8 mouse cellular contexts compared by ENCODE assay signal in genomic region chr15:3201912-3202653, GRCm38 (mm10).
DNase-seq lines count a peak whose midpoint lies in the region; ATAC-seq lines count a peak whose summit lies in the region.

No protein-coding gene starts in this region.

- DNase-seq in heart, adult 18-20 months: peak; percentile 59 to 67
- DNase-seq in heart, adult 11 months: no peak
- peak; percentile 29 for DNase-seq in WW6 (ENCODE audit: low read depth, low spot score)
- peak; percentile 65 for DNase-seq in embryo, embryonic 11 days
- DNase-seq in layer of hippocampus, adult 18-20 months (ENCODE audit: low spot score in 2 of 2): peak; percentile 7 to 65
- peak; percentile 57 to 75 for DNase-seq in right cerebral cortex, postnatal 10 days (ENCODE audit: low spot score in 2 of 2)

- ATAC-seq in hematopoietic stem cell, adult 5-6 weeks (replicated peaks in 1 of 2; ENCODE audit: insufficient read depth in 1 of 2, low FRiP score in 2 of 2, low TSS enrichment in 1 of 2, low read depth in 1 of 2, poor library complexity in 2 of 2, severe bottlenecking in 2 of 2): peak; percentile 80 to 83
- peak; percentile 94 for ATAC-seq in megakaryocyte progenitor cell, adult 5-6 weeks (replicated peaks; ENCODE audit: poor library complexity)
